Mouse (Mus musculus) gastrocnemius, postnatal 36 days (tissue): ENCODE measurements around the gene Ctu2. TPM values are rescaled to one million over a fixed set of nuclear protein-coding genes. Genes with fewer than 3 reads are reported as not detected.

ENCODE experiments used
- DNase-seq, 2 experiments: peaks; one replicate each; pipeline ENCODE4 v3.0.0; 2022
- intact Hi-C: fragments of 180-260 bp; cut with DNase I; formaldehyde crosslinking; loops from one replicate; pipeline ENCODE4 v1.15.1; 2025
- total RNA-seq, 2 experiments: library from RNA; stranded (reverse); gene quantifications; 2 replicates each; pipeline ENCODE4 v1.2.3; 2021

Ctu2 gene
- total RNA-seq, 2 experiments from 2014 or later: 5.0 to 5.7 TPM

DNA sequence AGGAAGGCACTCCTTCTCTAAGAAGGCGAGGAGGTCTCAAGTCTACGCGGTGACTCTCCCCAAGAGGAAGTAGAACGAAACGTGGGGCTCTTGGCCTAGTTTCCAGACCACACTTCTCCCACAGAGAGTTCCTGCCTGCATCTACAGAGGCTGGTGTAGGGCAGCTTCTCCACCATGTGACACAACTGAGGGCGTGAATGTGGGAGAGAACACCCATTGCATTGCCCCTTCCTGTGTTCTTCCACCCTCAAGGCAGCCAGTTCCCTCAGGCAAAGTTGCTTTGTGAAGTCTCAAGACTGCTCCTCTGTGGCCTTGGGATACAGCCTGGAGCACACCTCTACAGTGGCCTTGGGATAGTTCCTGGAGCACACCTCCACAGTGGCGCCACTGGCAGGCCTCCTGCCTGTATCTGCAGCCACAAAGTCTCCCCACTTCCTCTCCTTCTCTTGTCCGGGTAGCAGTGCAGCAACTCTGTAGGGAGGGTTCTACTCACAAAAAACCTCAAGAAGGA, 2.0 kb upstream of the Ctu2 start:
- DNase-seq: no peak
- intact Hi-C loops: no loop called here

DNA sequence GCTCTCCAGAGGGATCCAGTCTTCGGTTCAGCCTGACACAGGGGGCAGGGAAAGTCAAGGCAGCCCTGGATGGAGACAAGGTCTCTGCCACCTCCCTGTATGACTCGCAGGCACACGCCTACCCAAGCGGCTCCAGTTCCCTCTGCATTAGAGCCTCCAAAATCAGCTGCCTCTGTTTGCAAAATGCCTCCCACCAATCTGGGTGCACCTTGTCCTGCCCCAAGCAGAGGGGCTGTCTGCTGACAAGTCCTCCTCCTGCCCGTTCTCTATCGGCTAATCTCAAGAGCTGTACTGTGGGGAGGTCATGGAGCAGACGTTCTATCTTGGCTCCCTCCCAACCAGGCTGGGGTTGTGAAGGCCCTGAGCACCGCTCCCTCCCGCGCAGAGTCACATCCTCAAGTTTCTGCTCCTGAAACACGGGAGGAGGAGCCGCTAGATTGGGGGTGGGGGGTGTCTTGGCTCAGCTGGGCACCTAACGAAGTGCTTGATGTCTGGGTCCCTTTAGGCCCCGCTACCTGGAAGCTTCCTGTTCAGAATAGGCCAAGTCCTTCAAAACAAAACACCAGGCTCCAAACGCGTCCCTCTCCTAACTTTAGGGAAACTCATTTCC, 887 bp upstream of the Ctu2 start:
- intact Hi-C loops: no loop called here
- DNase-seq: no peak

DNA sequence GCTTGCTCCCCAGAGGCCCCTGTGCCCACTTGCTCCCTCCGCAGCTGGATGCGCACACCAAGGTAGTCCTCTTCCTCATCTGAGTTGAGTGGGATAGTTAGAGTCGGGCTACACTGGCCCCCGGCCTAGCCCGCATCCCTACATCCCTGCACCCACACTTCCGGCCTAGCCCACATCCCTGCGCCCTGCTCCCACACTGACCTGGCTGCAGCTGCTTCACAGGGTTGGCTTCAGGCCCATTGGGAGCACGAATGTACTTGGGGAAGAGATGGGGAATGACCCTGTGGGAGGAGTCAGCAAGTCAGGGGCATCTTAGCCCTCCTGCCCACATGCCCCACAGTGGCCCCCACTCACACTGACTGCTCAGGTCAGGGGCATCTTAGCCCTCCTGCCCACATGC, 6.5 kb downstream of the Ctu2 start:
- intact Hi-C loops: no loop called here
- DNase-seq: no peak

DNA sequence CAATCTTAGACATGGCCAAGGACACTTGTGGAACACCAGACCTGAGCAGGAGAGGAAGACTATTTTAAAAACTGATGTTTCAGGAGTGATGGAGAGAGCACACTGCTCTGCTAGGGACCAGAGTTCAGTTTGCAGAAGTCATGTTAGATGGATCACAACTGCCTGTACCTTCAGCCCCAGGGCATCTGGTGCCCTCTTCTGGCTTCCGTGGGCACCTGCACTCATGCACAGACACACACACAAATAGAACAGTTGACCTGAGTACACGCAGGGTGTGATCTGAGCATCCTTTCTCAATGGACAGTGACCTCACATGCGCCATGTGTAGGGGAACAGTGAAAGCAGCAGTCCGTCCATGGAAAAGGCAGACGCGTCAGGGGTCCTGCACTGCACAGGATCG, 7.9 kb downstream of the Ctu2 start:
- intact Hi-C loops: no loop called here
- no peak for DNase-seq

DNA sequence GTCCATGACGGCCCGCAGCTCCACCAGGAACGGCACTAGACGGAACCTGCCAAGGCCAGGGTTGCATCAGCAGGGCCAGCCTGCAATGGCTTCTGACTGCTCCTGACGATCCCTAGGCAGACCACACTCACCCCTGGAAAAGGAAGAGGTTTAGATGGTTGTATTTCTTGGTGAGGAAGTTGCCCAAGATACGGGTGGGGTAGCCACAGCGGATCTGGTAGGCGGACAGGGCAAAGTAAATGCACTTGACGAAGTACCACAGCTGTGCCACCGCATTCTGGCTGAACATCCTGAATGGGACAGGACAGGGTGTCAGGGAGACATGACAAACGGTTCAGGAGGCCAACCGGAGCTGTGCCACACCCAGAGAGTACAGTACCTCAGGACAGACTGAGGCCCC, 8.9 kb downstream of the Ctu2 start:
- intact Hi-C loops: no loop called here
- DNase-seq: no peak

DNA sequence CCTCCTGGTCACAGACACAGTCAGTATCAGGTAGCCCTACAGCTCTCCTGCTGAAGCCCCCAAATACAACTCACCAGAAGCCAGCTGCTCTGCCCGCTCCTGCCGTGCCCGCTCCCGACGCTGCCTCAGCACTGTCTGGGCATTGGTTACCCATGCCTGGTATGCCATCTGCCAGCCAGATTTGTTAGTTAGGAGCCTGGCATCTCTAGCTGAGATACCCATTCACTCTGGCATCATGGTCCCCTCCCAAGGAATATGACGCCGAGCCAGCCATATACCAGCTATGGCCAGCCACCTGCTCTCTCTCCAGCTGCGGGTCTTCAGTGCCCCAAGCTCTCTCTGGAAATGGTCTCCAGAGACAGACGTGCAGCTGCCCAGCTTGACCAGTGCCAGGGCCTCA, 12.4 kb downstream of the Ctu2 start:
- intact Hi-C loops: no loop called here
- DNase-seq: no peak

DNA sequence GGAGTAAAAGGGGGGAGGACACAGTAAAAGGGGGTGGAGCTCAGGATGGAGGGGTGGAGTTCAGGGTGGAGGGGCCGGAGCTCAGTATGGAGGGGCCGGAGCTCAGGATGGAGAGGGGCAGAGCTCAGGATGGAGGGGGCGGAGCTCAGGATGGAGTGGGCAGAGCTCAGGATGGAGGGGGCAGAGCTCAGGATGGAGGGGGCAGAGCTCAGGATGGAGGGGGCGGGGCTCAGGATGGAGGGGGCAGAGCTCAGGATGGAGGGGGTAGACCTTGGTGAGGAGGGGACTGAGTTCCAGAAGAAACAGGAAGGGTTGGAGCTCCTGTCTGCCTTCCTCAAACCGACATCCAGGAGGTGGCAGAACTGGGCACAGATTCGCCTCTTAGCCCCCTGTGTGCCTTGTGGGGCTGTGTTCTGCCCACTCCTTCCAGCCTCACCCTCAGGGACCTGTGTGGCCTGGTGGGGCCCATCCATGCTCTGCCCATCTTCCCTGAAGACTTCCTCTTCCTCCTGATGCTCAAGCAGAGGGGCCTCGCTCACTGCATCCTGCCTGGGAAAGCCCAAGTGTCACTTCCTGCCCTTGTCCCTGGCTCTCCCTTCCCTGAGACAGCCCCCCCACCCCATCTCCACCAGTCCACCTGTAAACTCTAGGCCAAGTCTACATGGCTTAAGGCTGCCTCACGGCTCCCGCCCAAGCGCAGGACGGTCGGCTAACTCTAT, 21.2 kb downstream of the Ctu2 start:
- intact Hi-C loops: loop anchor here (10.0 kb wide), 1 partner anchor 588 kb away; no protein-coding TSS in a partner anchor
- peak in 1 of 2 experiments; percentile 3 for DNase-seq

DNA sequence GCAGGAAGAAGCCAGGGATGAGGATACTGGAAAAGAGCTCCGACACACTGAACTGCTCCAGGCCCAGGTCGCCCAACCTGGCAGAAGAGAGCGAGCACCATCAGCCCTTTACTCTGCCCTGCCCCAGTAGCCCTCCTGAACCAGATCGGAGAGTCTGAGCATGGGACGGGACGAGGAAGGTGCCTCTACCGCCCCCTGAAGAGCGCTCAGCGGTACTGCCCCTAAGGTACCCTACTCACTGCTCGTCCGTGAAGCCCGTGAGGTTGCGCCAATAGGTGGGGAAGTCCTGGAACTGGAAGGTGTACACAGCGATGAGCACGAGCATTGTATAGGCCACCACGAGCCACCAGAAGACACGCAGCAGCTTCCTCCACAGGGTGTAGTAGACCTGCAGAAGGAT, 22.0 kb downstream of the Ctu2 start:
- no peak for DNase-seq
- intact Hi-C loops: loop anchor here (10.0 kb wide), 1 partner anchor 587 kb away; no protein-coding TSS in a partner anchor

DNA sequence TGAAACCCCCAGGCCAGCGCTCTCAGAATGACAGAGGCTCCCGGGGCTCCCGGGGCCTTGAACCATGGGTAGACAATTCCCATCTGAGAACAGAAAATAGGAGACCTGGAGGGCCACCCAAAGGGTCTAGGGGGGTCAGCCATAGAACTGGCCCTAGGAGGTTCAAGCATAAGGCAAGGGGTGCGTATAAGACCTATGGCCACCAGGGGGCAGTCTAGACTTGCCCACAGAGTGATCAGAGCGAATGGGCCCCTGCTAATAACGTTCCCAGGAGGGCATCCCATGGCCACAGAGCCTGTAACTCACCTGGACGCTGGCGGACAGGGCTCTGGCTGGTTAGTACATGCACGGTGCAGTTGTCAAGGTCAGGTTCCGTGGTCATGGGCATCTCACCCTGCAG, 24.9 kb downstream of the Ctu2 start:
- peak; percentile 72 to 75 for DNase-seq
- intact Hi-C loops: loop anchor here (1.0 to 5.0 kb wide), 2 partner anchors 50 to 326 kb away; partner anchors contain the start of gene Piezo1

DNA sequence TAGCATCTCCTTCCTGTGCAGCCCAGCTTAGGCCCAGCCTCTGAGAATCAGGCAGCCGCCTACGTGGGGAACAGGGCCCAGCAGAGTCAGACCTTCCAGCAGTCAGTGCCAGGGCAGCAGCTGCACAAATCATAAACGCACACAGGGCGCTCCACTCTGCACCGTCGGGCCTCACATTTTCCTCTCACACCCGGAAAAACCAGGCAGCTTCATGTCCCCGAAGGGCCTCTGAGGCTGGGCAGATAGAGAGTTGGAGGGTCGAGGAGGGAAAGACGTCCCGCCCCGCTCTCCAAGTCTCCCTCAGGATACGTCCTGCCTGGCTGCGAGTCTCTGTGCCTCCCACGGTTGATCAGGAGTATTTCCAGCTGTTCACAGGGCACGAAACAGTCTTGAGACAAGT, 35.6 kb downstream of the Ctu2 start:
- peak; percentile 67 to 72 for DNase-seq
- intact Hi-C loops: no loop called here

DNA sequence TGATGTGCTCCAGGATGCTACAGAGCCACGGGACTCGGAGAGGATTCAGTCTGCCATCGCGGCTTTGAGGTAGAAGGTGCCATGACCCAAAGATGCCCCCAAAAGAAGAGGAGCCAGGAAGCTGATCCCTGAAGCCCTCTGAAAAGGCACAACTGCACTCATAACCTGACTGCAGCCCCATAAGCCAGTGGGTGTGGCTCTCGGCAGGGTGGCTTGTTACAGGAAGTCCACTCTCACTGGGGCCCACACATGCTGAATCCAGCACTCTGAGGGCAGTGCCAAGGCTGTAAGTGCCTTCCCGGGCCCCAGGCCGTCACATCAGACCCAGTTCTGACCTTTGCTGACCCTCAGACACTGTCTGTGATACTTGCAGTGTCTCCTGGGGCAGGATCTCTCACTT, 36.4 kb downstream of the Ctu2 start:
- intact Hi-C loops: no loop called here

DNA sequence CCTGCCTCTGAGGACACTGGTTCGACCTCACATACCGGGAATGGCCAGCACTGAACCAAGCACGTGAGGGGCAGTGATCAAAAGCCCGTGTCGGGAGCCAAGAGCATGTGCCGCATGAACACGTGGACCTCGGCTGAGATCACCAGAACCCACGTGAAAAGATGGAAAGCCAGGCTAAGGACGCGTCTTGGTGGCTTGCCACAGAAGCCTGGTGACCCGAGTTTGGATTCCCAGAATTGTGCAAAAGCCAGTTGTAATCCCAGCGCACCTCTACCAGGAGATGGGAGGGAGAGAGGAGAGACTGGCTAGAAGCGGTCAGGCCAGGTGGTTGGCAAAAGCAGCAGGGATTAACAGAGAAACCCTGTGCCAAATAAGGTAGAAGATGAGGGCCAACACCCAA, 39.8 kb downstream of the Ctu2 start:
- intact Hi-C loops: no loop called here
- no peak for DNase-seq

More for the DNA sequence above, 36.4 kb downstream of the Ctu2 start:
- no peak for DNase-seq

DNA sequence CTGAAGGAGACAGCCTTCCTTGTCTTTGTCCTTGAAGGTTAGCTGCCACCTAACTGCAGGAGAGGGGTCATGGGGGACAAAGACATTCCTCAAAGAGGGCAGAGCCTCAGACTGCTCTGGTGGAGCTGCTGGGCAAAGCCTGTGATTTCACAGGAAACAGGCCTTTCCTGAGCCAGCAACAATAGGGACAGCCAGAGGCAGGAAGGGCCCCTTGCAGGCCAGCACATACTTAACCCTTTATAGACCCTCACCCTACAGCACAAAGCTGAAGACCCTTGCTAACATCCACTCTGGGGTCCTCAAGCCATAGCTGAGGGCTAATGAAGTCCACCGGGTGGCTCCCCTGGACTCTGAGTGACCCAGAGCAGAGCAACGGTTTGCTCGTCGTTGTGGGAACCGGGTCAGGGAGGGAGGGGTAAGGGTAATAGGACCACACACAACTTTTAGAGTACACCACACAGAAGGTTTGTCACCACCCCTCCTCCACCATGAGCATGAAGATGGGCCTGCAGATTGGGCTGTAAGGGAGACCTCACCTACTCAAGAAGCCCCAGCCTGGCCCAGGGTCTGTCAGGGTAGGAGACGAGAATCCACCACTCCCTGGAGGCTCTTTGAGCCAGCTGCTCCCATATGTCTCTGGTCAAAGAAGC, 41.7 kb downstream of the Ctu2 start:
- intact Hi-C loops: no loop called here

DNA sequence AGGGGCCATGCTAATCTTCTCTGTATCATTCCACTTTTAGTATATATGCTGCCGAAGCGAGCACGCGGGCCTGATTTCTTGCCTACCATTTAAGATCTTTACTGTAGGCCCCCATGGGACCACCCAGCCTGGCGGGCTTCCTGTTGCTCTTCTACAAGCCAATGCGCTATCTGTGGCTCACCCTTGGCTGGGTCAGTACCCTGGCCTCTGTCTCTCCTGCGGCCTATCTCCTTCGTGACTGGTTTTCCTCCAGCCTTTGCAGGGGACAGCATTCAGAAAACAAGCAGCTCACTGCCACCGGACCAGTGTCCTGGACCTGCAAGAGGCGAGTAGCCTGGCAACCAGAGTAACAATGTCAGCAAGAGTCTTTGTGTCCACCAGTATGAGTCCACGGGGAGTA, 44.7 kb downstream of the Ctu2 start:
- intact Hi-C loops: no loop called here
- DNase-seq: no peak

More for the DNA sequence above, 41.7 kb downstream of the Ctu2 start:
- DNase-seq: no peak

DNA sequence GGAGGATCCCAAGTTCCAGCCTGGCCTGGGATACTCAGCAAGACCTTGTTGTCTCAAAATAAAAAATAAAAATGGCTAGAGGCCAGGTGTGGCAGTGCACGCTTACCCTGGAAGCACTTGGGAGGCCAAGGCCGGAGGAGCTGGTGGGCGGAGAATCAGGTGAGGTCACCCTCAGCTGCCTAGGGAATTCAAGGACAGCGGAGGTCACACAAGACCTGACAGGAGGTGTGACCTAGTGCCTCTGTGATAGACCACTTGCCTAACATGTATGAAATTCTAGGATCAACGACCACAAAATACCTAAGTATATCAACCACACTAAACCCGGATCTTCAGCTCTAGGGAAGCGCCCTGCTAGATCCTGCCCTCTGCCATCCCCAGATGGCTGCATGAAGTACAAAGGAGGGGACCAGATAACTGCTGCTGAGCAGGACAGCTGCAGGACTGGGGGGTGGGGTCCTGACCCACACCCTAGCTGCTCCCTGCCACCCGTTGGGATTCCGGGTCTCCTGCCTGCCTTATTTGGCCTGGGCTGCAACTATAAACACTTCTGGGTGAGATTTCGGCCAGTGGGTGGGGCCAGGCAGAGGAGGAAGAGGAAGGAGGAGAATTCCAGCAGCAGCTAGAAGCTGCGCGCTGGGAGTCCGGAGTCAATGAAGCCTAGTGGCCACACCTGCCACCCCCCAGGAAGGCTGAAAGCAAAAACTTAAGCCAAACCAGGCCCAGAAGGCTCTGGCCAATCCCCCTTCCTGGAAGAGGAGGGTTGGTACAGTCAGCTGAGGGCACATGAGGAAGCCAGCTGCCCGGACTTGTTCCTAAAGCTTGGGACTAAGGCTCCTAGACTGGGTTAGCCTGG, 47.1 kb downstream of the Ctu2 start:
- intact Hi-C loops: no loop called here
- DNase-seq: peak in 1 of 2 experiments; percentile 47

DNA sequence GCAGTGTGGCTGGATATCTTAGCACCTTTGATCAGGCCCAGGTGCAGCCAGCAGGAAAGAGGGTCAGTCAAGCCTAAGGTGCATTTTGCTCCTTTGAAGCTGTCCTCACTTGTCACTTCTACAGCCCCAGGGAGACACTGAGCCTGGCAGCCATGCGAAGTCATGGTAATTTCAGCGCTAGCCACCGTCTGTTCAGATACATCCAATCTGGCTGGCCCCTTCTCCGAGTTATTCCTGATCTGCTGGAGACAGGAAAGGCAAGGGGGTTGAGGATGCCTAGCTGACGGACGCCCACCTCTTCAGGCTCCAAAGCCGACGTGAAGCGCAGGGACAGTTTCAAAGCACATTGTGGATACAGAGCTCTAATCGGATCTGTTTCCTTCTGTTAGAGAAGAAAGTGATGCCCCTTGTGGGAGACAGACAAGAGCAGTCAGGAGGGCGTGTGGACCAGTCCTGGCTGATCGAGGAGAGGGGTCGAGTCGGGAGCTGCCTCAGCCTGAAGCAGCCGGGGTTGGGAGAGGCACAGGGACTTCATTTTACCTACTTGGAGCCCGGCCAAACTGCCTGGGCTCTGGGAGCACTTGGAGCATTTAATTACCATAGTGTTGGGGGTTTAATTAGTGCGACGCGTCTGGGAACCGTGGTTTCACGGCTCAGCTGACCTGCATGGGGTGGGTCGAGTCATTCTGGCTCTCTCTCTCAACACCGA, 47.9 kb downstream of the Ctu2 start:
- intact Hi-C loops: no loop called here
- DNase-seq: no peak

DNA sequence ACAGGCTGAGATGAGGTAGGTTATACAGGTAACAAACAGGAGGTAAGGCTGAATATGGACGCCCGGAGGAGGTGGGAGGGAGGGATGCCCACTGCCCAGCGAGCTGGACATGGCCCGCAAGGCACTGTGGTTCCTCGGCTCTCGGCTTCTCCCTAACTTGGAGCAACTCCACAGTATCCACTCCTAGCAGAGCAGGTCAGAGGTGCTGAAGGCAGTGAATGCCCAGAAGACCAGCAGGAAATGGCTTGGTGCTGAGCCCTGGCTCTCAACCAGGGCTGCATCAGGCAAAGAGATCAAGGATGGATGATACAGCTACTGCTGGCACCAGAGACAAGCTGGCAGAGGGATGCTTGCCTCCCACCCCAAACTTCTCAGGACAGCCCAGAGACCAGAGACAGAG, 48.6 kb downstream of the Ctu2 start:
- DNase-seq: no peak
- intact Hi-C loops: no loop called here

DNA sequence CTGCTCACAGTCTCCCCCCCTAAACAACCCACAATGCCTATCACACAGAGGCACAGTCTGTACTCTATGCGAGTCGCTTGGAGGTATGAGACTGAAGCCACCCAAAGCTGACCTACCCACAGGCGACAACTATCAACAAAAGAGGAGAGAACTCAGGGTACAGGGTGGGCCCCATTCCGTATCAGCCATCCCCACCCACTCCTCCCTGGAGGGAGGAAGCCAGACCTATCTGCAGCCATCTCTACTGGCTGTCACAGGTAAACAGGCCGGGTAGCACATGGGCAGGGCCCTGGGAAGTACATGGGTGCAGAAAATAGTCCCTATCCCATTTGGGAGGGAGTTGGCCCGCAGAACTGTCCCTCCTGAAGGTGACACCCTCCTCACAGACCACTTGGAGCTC, 49.1 kb downstream of the Ctu2 start:
- intact Hi-C loops: no loop called here
- no peak for DNase-seq

DNA sequence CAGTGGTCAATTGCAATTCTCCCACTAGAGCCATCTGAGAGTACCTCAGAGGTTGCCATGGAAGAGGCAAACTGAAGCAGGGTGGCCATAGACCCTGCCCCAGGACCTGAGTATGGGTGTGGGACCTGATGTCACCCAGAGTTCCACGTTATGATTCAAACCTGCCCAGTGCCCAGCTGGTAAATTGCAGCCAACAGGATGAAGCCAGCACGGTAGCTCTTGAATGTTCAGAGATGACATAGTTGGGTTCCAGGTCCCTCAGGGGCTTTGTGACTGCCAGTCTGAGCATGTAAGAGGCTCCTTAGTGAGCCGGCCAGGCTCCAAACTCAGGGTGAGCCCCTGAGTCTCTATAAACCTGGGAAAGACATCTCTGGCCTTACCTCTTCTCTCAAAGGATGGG, 50.1 kb downstream of the Ctu2 start:
- intact Hi-C loops: no loop called here
- DNase-seq: no peak
